Mouse (Mus musculus) limb, embryonic 11.5 days (tissue): ENCODE results near the gene Marveld1. TPM values are rescaled to one million over a fixed set of nuclear protein-coding genes. Genes with fewer than 3 reads are reported as not detected.

Experiments
- ATAC-seq: fragments of 200-750 bp; cut with Nextera tagmentation; 2 replicates; pipeline ENCODE4 v1.8.0; 2017; ENCODE audit warnings: low read depth; ENCODE audit not compliant: insufficient number of reproducible peaks, low FRiP score, low TSS enrichment
- DNase-seq: peaks from one replicate; pipeline ENCODE4 v3.0.0-alpha.2; 2015; ENCODE audit warnings: low spot score
- H3K27ac ChIP-seq: fragments of 300-500 bp; sonication (generic); replicated peaks from 2 replicates; pipeline ENCODE4 v1.5.1; 2014; ENCODE audit warnings: low read depth, mild to moderate bottlenecking, low read length
- H3K27me3 ChIP-seq: fragments of 300-500 bp; sonication (generic); 2 replicates; pipeline ENCODE4 v1.6.1; 2014; ENCODE audit warnings: mild to moderate bottlenecking, low read length, mixed read lengths; ENCODE audit not compliant: control insufficient read depth, insufficient read depth
- H3K36me3 ChIP-seq: fragments of 300-500 bp; sonication (generic); 2 replicates; pipeline ENCODE4 v1.6.1; 2014; ENCODE audit warnings: mild to moderate bottlenecking, low read length, moderate library complexity, mixed read lengths; ENCODE audit not compliant: control insufficient read depth, insufficient read depth
- H3K4me1 ChIP-seq: fragments of 300-500 bp; sonication (generic); 2 replicates; pipeline ENCODE4 v1.6.1; 2014; ENCODE audit warnings: low read length, mixed read lengths; ENCODE audit not compliant: control insufficient read depth, insufficient read depth
- H3K4me2 ChIP-seq: fragments of 300-500 bp; sonication (generic); 2 replicates; pipeline ENCODE4 v1.6.1; 2014; ENCODE audit warnings: low read depth, mild to moderate bottlenecking, moderate library complexity; ENCODE audit not compliant: severe bottlenecking
- H3K4me3 ChIP-seq: fragments of 300-500 bp; sonication (generic); 2 replicates; pipeline ENCODE4 v1.5.1; 2014; ENCODE audit warnings: low read depth, low read length
- H3K9ac ChIP-seq: fragments of 300-500 bp; sonication (generic); 2 replicates; pipeline ENCODE4 v1.6.1; 2014; ENCODE audit warnings: mild to moderate bottlenecking, low read length
- H3K9me3 ChIP-seq: fragments of 300-500 bp; sonication (generic); 2 replicates; pipeline ENCODE4 v1.6.1; 2016; ENCODE audit warnings: low read length; ENCODE audit not compliant: control insufficient read depth
- WGBS: fragments of 180-500 bp; shearing (Covaris S2); extraction: QIAGEN DNeasy Blood & Tissue Kit; methylation state at CpG from one replicate; pipeline ENCODE4 v1.1.7; 2014; 5-methylcytosine and 5-hydroxymethylcytosine counted together
- polyA plus RNA-seq: library from polyadenylated mRNA; unstranded; fragments of >200 nt; fragmentation: Nextera tagmentation; extraction: Ambion mirVana; gene quantifications from 2 replicates; pipeline ENCODE4 v1.2.1, GENCODE M21; 2014

The Marveld1 gene
- polyA plus RNA-seq, 1 experiment from 2014 or later = 12.3 TPM

GRCm38 (mm10) chr19:42135070-42135469 is 12.1 kb upstream of the Marveld1 start:
- no peaks in the 10 kb centered on the region for H3K4me1 ChIP-seq
- DNase-seq (no peak), ATAC-seq (no peak)
- no peaks in the 10 kb centered on the region for H3K9me3 ChIP-seq
- H3K9ac ChIP-seq = no peak overlapping the region
- no peaks in the 10 kb centered on the region for H3K27me3 ChIP-seq
- H3K4me3 ChIP-seq = no peak overlapping the region
- no peak overlapping the region for H3K27ac ChIP-seq
- H3K4me2 ChIP-seq = no peak overlapping the region
- no peaks in the 10 kb centered on the region for H3K36me3 ChIP-seq

GRCm38 (mm10) chr19:42136126-42136525 is 11.1 kb upstream of the Marveld1 start:
- no peaks in the 10 kb centered on the region for H3K4me1 ChIP-seq
- H3K27ac ChIP-seq = no peak overlapping the region
- WGBS = 25% methylated on average over 5 of the region's 5 CpGs
- no peaks in the 10 kb centered on the region for H3K36me3 ChIP-seq
- no peak overlapping the region for H3K9ac ChIP-seq
- no peak for DNase-seq
- ATAC-seq = no peak
- no peaks in the 10 kb centered on the region for H3K9me3 ChIP-seq
- H3K4me2 ChIP-seq = no peak overlapping the region
- H3K27me3 ChIP-seq = no peaks in the 10 kb centered on the region
- H3K4me3 ChIP-seq = no peak overlapping the region

- no peak overlapping the region for H3K4me3 ChIP-seq
- WGBS = 94% methylated on average over 4 of the region's 4 CpGs
- ATAC-seq (no peak), DNase-seq (no peak)
- H3K27ac ChIP-seq = no peak overlapping the region
- H3K4me1 ChIP-seq = no peaks in the 10 kb centered on the region
- no peaks in the 10 kb centered on the region for H3K27me3 ChIP-seq
- no peaks in the 10 kb centered on the region for H3K9me3 ChIP-seq
- H3K9ac ChIP-seq = no peak overlapping the region
- H3K4me2 ChIP-seq = no peak overlapping the region
- no peaks in the 10 kb centered on the region for H3K36me3 ChIP-seq
These were observed 10.0 kb upstream of the Marveld1 start for GRCm38 (mm10) chr19:42137167-42137672.

- Histone ChIP-seq H3K9ac (no peak overlapping the region), H3K27me3 (no peaks in the 10 kb centered on the region), H3K36me3 (no peaks in the 10 kb centered on the region), H3K4me1 (no peaks in the 10 kb centered on the region), H3K9me3 (no peaks in the 10 kb centered on the region), H3K4me3 (no peak overlapping the region), H3K4me2 (no peak overlapping the region), H3K27ac (no peak overlapping the region)
- WGBS = 85% methylated on average over 15 of the region's 15 CpGs
- no peak for ATAC-seq
- no peak for DNase-seq
These were observed 8.5 kb upstream of the Marveld1 start for GRCm38 (mm10) chr19:42138517-42139285.

- no peak overlapping the region for H3K9ac ChIP-seq
- H3K4me3 ChIP-seq = no peak overlapping the region
- H3K4me2 ChIP-seq = no peak overlapping the region
- DNase-seq = no peak
- WGBS = 81% methylated on average over 5 of the region's 5 CpGs
- ATAC-seq = no peak
- no peaks in the 10 kb centered on the region for H3K4me1 ChIP-seq
- no peaks in the 10 kb centered on the region for H3K27me3 ChIP-seq
- no peaks in the 10 kb centered on the region for H3K9me3 ChIP-seq
- no peak overlapping the region for H3K27ac ChIP-seq
- H3K36me3 ChIP-seq = no peaks in the 10 kb centered on the region
These were observed 7.3 kb upstream of the Marveld1 start for GRCm38 (mm10) chr19:42139724-42140517.

- no peak overlapping the region for H3K4me2 ChIP-seq
- no peak for DNase-seq
- H3K36me3 ChIP-seq = no peaks in the 10 kb centered on the region
- no peaks in the 10 kb centered on the region for H3K9me3 ChIP-seq
- no peak overlapping the region for H3K27ac ChIP-seq
- H3K4me1 ChIP-seq = no peaks in the 10 kb centered on the region
- 73% methylated on average over 3 of the region's 3 CpGs for WGBS
- no peak overlapping the region for H3K4me3 ChIP-seq
- H3K27me3 ChIP-seq = no peaks in the 10 kb centered on the region
- H3K9ac ChIP-seq = no peak overlapping the region
- no peak for ATAC-seq
These were observed 5.2 kb upstream of the Marveld1 start for GRCm38 (mm10) chr19:42141998-42142397.

- Histone ChIP-seq H3K4me1 (no peaks in the 10 kb centered on the region), H3K4me2 (no peak overlapping the region), H3K27ac (no peak overlapping the region), H3K27me3 (no peaks in the 10 kb centered on the region), H3K4me3 (no peak overlapping the region), H3K9ac (no peak overlapping the region), H3K9me3 (no peaks in the 10 kb centered on the region), H3K36me3 (no peaks in the 10 kb centered on the region)
- DNase-seq = no peak
- WGBS = 77% methylated on average over 2 of the region's 2 CpGs
- ATAC-seq = no peak
These were observed 4.4 kb upstream of the Marveld1 start for GRCm38 (mm10) chr19:42142757-42143156.

GRCm38 (mm10) chr19:42144067-42144466 is 3.1 kb upstream of the Marveld1 start:
- 58% methylated on average over 6 of the region's 6 CpGs for WGBS
- H3K4me2 ChIP-seq = no peak overlapping the region
- no peaks in the 10 kb centered on the region for H3K27me3 ChIP-seq
- H3K4me3 ChIP-seq = no peak overlapping the region
- no peaks in the 10 kb centered on the region for H3K9me3 ChIP-seq
- H3K27ac ChIP-seq = no peak overlapping the region
- no peak for DNase-seq
- H3K36me3 ChIP-seq = no peaks in the 10 kb centered on the region
- no peak overlapping the region for H3K9ac ChIP-seq
- no peak for ATAC-seq
- H3K4me1 ChIP-seq = peaks cover 8% of the 10 kb centered on the region; the same call in 1 of the 2 replicates
